Mouse (Mus musculus) cerebellum, adult 2 months (tissue): ENCODE results near the gene Rps16.
"Not testable (repeated sequence)": the region's sequence is repeated elsewhere in the genome, so short reads cannot be mapped to it uniquely, and the experiment has no call there.

Experiments
- CTCF ChIP-seq: fragments of 200-500 bp; IDR thresholded peaks from 2 replicates; pipeline ENCODE4 v1.5.1; 2011; ENCODE audit warnings: low read depth, mild to moderate bottlenecking, control low read depth, low read length, moderate library complexity, borderline replicate concordance; ENCODE audit not compliant: insufficient read depth
- POLR2A ChIP-seq: fragments of 200-500 bp; IDR thresholded peaks from 2 replicates; pipeline ENCODE4 v1.6.1; 2011; ENCODE audit warnings: low read length, control low read depth, borderline replicate concordance; ENCODE audit not compliant: insufficient read depth

DNA sequence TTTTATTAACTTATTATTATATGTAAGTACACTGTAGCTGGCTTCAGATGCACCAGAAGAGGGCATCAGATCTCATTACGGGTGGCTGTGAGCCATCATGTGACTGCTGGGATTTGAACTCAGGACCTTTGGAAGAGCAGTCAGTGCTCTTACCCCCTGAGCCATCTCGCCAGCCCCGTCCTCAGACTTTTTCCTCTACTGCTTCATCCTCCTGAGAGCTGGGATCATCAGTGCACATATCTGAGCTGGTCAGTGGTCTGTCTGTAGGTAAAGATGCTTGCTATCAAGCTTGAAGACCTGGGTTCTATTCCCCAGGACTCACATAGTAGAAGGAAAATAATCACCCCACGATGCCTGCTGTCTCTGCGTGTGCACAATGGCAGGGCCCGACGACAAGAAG, 36.9 kb downstream of the Rps16 start:
- TF ChIP-seq POLR2A, CTCF: not testable (repeated sequence)
